Mouse (Mus musculus): Measurements from ENCODE around the gene Aldh3a1. TPM values are rescaled to one million over a fixed set of nuclear protein-coding genes. Genes with fewer than 3 reads are reported as not detected.

Gene Aldh3a1
- total RNA-seq, 1 experiment from 2014 or later, result 0.88 TPM

GRCm38 (mm10) chr11:61196616-61197353 lies 10.6 kb upstream of the Aldh3a1 start:
- no peak for DNase-seq

GRCm38 (mm10) chr11:61197935-61198334 lies 9.4 kb upstream of the Aldh3a1 start:
- DNase-seq, result no peak

- no peak for DNase-seq
Measured at GRCm38 (mm10) chr11:61199620-61200362, 7.5 kb upstream of the Aldh3a1 start.

GRCm38 (mm10) chr11:61202186-61202585 lies 5.2 kb upstream of the Aldh3a1 start:
- no peak for DNase-seq

GRCm38 (mm10) chr11:61202810-61203209 lies 4.5 kb upstream of the Aldh3a1 start:
- no peak for DNase-seq

GRCm38 (mm10) chr11:61205167-61205950 lies 2.0 kb upstream of the Aldh3a1 start:
- no peak for DNase-seq

GRCm38 (mm10) chr11:61206136-61206535 lies 1.2 kb upstream of the Aldh3a1 start:
- DNase-seq, result no peak

- DNase-seq, result no peak
Measured at GRCm38 (mm10) chr11:61208316-61208715, 979 bp downstream of the Aldh3a1 start.

- DNase-seq, result no peak
Measured at GRCm38 (mm10) chr11:61212102-61212501, 4.8 kb downstream of the Aldh3a1 start.

GRCm38 (mm10) chr11:61215936-61216335 lies 8.6 kb downstream of the Aldh3a1 start:
- DNase-seq, result no peak

- no peak for DNase-seq
Measured at GRCm38 (mm10) chr11:61220156-61220881, 13.0 kb downstream of the Aldh3a1 start.

GRCm38 (mm10) chr11:61222007-61222406 lies 14.7 kb downstream of the Aldh3a1 start:
- no peak for DNase-seq

- DNase-seq, result no peak
Measured at GRCm38 (mm10) chr11:61222971-61223745, 15.8 kb downstream of the Aldh3a1 start.

GRCm38 (mm10) chr11:61224234-61224744 lies 17.0 kb downstream of the Aldh3a1 start:
- DNase-seq, result no peak

- no peak for DNase-seq
Measured at GRCm38 (mm10) chr11:61224907-61225306, 17.6 kb downstream of the Aldh3a1 start.

- no peak for DNase-seq
Measured at GRCm38 (mm10) chr11:61225511-61225910, 18.2 kb downstream of the Aldh3a1 start.

- DNase-seq, result peak; percentile 15
Measured at GRCm38 (mm10) chr11:61225941-61226412, 18.6 kb downstream of the Aldh3a1 start.

GRCm38 (mm10) chr11:61227816-61228215 lies 20.5 kb downstream of the Aldh3a1 start:
- DNase-seq, result no peak

GRCm38 (mm10) chr11:61228406-61228805 lies 21.1 kb downstream of the Aldh3a1 start:
- no peak for DNase-seq

GRCm38 (mm10) chr11:61231329-61231728 lies 24.0 kb downstream of the Aldh3a1 start:
- peak; percentile 37 for DNase-seq

GRCm38 (mm10) chr11:61234174-61234573 lies 26.8 kb downstream of the Aldh3a1 start:
- DNase-seq, result no peak

Data from adrenal gland, postnatal 25 days (tissue).